Mouse (Mus musculus) lung, adult 2 months (tissue): Measurements from ENCODE around the gene Defb29. TPM values are rescaled to one million over a fixed set of nuclear protein-coding genes. Genes with fewer than 3 reads are reported as not detected.

Experiments
- DNase-seq: peaks from one replicate; pipeline ENCODE4 v3.0.0; 2022
- H3K4me1 ChIP-seq: fragments of 200-500 bp; 2 replicates; pipeline ENCODE4 v1.6.1; 2011; ENCODE audit warnings: low read length; ENCODE audit not compliant: control insufficient read depth, insufficient read depth
- H3K4me3 ChIP-seq: fragments of 200-500 bp; replicated peaks from 2 replicates; pipeline ENCODE3; 2011; ENCODE audit warnings: low read depth, mild to moderate bottlenecking, control low read depth, low read length; ENCODE audit errors: extremely low read depth
- CTCF ChIP-seq: fragments of 200-500 bp; IDR thresholded peaks from 2 replicates; pipeline ENCODE4 v1.5.1; 2011; ENCODE audit warnings: mild to moderate bottlenecking, low read length, control low read depth; ENCODE audit not compliant: insufficient read depth
- POLR2A ChIP-seq: fragments of 200-500 bp; IDR thresholded peaks from 2 replicates; pipeline ENCODE4 v1.6.1; 2011; ENCODE audit warnings: low read depth, mild to moderate bottlenecking, control low read depth, low read length, borderline replicate concordance; ENCODE audit errors: extremely low read depth
- WGBS: fragments of 180-500 bp; shearing (Covaris S2); methylation state at CpG from one replicate; pipeline ENCODE4 v1.1.7; 2018; 5-methylcytosine and 5-hydroxymethylcytosine counted together
- polyA plus RNA-seq: library from polyadenylated mRNA; depleted of rRNA; stranded (reverse); fragments of >200 nt; gene quantifications from 2 replicates; pipeline ENCODE4 v1.2.3, GENCODE M21; 2012; rRNA removed

Gene Defb29
- polyA plus RNA-seq, 1 experiment: not detected

DNA sequence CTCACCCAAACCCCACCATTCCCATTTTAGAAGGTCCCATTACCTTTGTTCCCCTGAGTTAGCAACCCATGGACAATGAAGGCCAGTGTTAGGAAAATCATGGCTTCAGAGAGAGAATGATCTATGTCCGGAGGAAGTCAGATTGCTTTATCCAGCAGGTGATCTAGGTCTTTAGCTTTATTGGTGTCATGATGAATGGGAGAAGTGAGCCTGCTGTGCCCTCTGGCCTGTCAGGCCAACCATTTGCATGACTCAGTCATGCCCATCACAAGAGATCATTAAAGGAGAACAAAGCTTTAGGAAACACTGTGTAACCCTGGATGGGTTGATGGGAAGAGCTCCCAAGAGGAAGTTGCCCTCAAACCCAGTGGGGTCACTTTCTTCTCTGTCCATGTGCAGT is 28.3 kb downstream of the Defb29 start, which contains the start of gene Defb26:
Gene Defb26, minus strand, starts transcription at position 101 of the 400 bp plus-strand sequence.
- H3K4me3 ChIP-seq: no peak within 1 kb of the TSS
- DNase-seq: no peak
- WGBS: 94% methylated on average over 1 of the region's 1 CpGs
- TF ChIP-seq CTCF (no peak), POLR2A (no peak)
- H3K4me1 ChIP-seq: no peaks in the 10 kb centered on the region

DNA sequence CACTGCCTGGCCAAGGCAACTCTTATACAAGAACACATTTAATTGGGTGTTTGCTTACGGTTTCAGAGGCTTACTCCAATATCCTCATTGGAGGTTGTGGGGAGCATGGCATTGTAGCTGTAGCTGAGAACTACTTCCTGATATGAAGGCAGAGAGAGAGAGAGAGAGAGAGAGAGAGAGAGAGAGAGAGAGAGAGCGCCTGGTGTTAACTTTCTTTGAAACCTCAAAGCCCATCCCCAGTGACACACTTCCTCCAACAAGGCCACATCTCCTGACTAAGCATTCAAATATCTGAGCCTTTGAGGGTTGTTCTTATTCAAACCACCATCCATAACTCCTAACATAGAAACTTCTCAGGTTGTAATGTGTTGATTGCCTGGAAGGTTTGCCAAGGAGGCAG is 35.9 kb downstream of the Defb29 start:
- Histone ChIP-seq H3K4me1 (no peaks in the 10 kb centered on the region), H3K4me3 (no peak overlapping the region)
- 72% methylated on average over 2 of the region's 2 CpGs for WGBS
- DNase-seq: no peak
- TF ChIP-seq CTCF: no peak

DNA sequence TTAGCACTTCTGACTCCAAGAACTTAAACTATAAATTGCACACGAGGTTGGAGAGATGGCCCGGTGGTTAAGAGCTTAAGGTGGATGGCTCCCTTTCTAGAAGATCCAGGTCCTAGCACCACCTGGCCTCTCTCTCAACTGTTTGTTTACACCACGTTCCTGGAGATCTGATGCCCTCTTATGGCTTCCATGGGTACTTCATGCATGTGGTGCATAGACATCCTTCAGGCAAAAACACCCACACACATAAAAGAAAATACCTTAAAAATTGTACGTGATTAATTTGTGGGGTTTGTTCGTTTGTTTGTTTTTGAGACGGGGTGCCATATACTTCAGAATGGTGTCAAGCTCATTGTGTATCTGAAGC is 39.1 kb downstream of the Defb29 start:
- TF ChIP-seq POLR2A (no peak), CTCF (no peak)
- 80% methylated on average over 6 of the region's 6 CpGs for WGBS
- no peak for DNase-seq
- no peak overlapping the region for H3K4me3 ChIP-seq
- H3K4me1 ChIP-seq: no peaks in the 10 kb centered on the region

DNA sequence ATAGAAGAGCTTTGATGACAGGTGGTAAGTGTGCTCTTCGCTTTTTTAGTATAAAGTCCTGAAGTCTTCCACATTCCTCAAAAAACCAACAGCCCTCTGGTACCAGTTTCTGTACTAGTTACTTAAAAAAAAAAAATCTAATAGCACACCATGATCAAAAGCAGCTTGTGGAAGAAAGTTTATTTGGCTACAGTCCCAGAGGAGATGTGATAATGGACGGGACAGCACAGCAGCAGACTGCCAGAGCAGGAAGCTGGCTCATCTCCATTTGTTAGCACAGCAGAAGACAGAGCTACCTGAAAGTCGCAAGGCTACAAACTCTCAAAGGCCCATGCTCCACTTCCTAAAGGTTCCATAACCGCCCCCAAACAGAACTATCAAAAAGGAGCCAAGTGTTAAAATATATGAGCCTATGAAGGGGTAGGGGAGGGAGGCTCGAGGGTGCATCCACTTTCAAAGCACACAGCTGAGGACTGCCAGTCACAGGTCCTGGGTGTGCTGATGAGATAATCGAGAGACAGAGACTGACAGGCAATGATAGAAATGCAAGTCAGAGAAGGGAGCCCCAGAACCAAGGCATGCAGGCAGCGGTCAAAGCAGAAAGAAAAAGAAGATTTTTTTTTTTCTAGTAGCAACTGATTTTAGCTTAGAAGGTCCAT is 39.6 kb downstream of the Defb29 start:
- DNase-seq: no peak
- H3K4me3 ChIP-seq: no peak overlapping the region
- no peaks in the 10 kb centered on the region for H3K4me1 ChIP-seq
- WGBS: 58% methylated on average over 7 of the region's 7 CpGs
- TF ChIP-seq CTCF (no peak), POLR2A (no peak)

DNA sequence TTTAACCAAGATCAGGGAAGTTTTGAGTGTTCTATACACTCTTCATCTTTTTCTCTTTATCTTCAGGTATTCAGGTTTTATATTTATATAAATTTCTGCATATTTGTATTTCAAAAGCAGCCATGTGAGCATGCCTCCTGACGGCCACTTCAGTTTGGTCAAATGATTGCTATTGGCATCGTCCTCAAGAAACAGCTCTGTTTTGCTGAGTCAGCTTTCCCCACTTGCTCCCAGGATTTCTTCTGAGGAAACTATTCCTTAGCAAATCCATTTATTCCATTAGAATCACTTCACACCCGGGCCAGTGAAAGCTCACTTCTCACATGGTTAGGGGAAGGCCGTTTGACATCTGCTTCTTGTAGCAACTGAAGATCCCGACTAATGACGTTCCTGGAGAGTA is 41.9 kb downstream of the Defb29 start:
- TF ChIP-seq CTCF (no peak), POLR2A (no peak)
- no peak overlapping the region for H3K4me3 ChIP-seq
- H3K4me1 ChIP-seq: no peaks in the 10 kb centered on the region
- 55% methylated on average over 6 of the region's 6 CpGs for WGBS
- no peak for DNase-seq

DNA sequence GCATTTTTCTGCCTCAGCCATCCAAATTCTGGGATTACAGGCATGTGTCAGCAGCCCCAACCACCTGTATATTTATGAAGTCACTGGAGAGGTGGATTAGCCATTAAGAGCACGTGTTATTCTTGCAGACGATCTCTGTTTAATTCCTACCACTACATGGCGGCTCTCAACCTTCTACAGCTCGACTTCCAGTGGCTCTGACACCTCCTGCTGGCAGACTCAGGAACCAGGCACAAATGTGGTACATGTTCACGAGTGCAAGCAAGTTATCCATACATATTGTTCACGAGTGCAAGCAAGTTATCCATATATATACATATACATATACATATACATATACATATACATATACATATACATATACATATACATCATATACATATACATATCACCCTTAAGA is 46.7 kb downstream of the Defb29 start:
- Histone ChIP-seq H3K4me1 (no peaks in the 10 kb centered on the region), H3K4me3 (no peak overlapping the region)
- no peak for TF ChIP-seq POLR2A
- peak; percentile 23; the same call in 1 of the 2 replicates for TF ChIP-seq CTCF
- WGBS: 72% methylated on average over 6 of the region's 6 CpGs
- DNase-seq: no peak

DNA sequence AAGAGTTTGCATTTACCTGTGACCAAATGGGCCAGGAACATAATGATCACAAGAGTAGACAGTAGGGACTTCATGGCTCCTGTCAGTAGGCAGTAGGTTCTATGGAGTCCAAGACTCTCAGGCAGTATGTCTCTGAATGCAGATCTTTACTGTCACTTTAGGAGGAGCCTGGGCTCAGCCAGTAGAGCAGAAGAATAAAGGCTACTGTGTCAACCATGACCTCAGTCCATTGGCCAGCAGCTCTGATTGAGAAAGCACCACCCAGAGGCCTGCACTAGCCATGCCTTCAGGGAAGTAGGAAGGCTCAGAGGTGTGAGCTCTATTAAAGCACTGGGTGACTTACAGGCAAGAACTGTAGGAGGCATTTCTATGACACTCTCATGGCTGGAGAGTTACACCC is 49.9 kb downstream of the Defb29 start, which contains the start of gene Defb22:
Gene Defb22, minus strand, starts transcription at position 101 of the 400 bp plus-strand sequence.
- Histone ChIP-seq H3K4me3 (no peak within 1 kb of the TSS), H3K4me1 (no peaks in the 10 kb centered on the region)
- TF ChIP-seq CTCF (no peak), POLR2A (no peak)
- DNase-seq: no peak

Other genes starting within 250 kb of the Defb29 start
- gene Tbc1d20, start 246.3 kb downstream of the Defb29 start, polyA plus RNA-seq: 54.3 and 73.4 TPM in 2 replicates
- gene Rbck1, start 207.4 kb downstream of the Defb29 start, polyA plus RNA-seq: 268 and 356 TPM in 2 replicates
- 6.1 and 6.9 TPM in 2 replicates for gene Trib3, start 196.1 kb downstream of the Defb29 start, polyA plus RNA-seq
- 0.17 TPM in 1 of 2 replicates, not detected in the other for gene Nrsn2, start 163.5 kb downstream of the Defb29 start, polyA plus RNA-seq
- gene Sox12, start 142.0 kb downstream of the Defb29 start, polyA plus RNA-seq: 5.6 and 5.8 TPM in 2 replicates
- 5.1 and 5.8 TPM in 2 replicates for gene Zcchc3, start 125.1 kb downstream of the Defb29 start, polyA plus RNA-seq
- 8.1 and 8.5 TPM in 2 replicates for gene 6820408C15Rik, start 124.5 kb downstream of the Defb29 start, polyA plus RNA-seq
- gene Defb23, start 75.5 kb downstream of the Defb29 start, polyA plus RNA-seq: not detected in 2 replicates
- not detected in 2 replicates for gene Defb20, start 63.0 kb downstream of the Defb29 start, polyA plus RNA-seq
- not detected in 2 replicates for gene Defb22, start 50.0 kb downstream of the Defb29 start, polyA plus RNA-seq
- gene Defb26, start 28.4 kb downstream of the Defb29 start, polyA plus RNA-seq: not detected in 2 replicates
- not detected in 2 replicates for gene Defb28, start 21.8 kb downstream of the Defb29 start, polyA plus RNA-seq
- gene Gm17416, start 29.2 kb upstream of the Defb29 start, polyA plus RNA-seq: not detected in 2 replicates
- gene Defb21, start 32.6 kb upstream of the Defb29 start, polyA plus RNA-seq: not detected in 2 replicates
- not detected in 2 replicates for gene Defb19, start 40.2 kb upstream of the Defb29 start, polyA plus RNA-seq
- not detected in 2 replicates for gene Defb45, start 59.3 kb upstream of the Defb29 start, polyA plus RNA-seq
- gene Defb36, start 64.2 kb upstream of the Defb29 start, polyA plus RNA-seq: not detected in 2 replicates
- gene Defb25, start 83.0 kb upstream of the Defb29 start, polyA plus RNA-seq: 1.1 TPM in 1 of 2 replicates, not detected in the other
- 12.4 and 16.2 TPM in 2 replicates for gene Rem1, start 86.9 kb upstream of the Defb29 start, polyA plus RNA-seq
- 125 and 149 TPM in 2 replicates for gene H13, start 129.4 kb upstream of the Defb29 start, polyA plus RNA-seq
- 2.9 and 3.8 TPM in 2 replicates for gene Mcts2, start 146.9 kb upstream of the Defb29 start, polyA plus RNA-seq
- 323 and 438 TPM in 2 replicates for gene Id1, start 196.2 kb upstream of the Defb29 start, polyA plus RNA-seq
- 84.7 and 90.1 TPM in 2 replicates for gene Cox4i2, start 214.1 kb upstream of the Defb29 start, polyA plus RNA-seq